Mouse (Mus musculus) embryonic facial prominence, embryonic 15.5 days (tissue): ENCODE results near the gene Pkp4. TPM values are rescaled to one million over a fixed set of nuclear protein-coding genes. Genes with fewer than 3 reads are reported as not detected.

ENCODE experiments used
- ATAC-seq: fragments of 200-750 bp; cut with Nextera tagmentation; 2 replicates; pipeline ENCODE4 v1.8.0; 2017; ENCODE audit warnings: low read depth, moderate TSS enrichment; ENCODE audit not compliant: insufficient number of reproducible peaks, low FRiP score, low TSS enrichment
- H3K27ac ChIP-seq: fragments of 300-500 bp; sonication (generic); replicated peaks from 2 replicates; pipeline ENCODE4 v1.5.1; 2015; ENCODE audit warnings: mild to moderate bottlenecking, inconsistent platforms
- H3K27me3 ChIP-seq: fragments of 300-500 bp; sonication (generic); 2 replicates; pipeline ENCODE4 v1.6.1; 2015; ENCODE audit warnings: inconsistent platforms
- H3K36me3 ChIP-seq: fragments of 300-500 bp; sonication (generic); 2 replicates; pipeline ENCODE4 v1.6.1; 2015; ENCODE audit warnings: mild to moderate bottlenecking, inconsistent platforms
- H3K4me1 ChIP-seq: fragments of 300-500 bp; sonication (generic); 2 replicates; pipeline ENCODE4 v1.6.1; 2015; ENCODE audit warnings: inconsistent platforms
- H3K4me2 ChIP-seq: fragments of 300-500 bp; sonication (generic); replicated peaks from 2 replicates; pipeline ENCODE4 v1.6.1; 2015; ENCODE audit warnings: mild to moderate bottlenecking, inconsistent platforms
- H3K4me3 ChIP-seq: fragments of 300-500 bp; sonication (generic); replicated peaks from 2 replicates; pipeline ENCODE4 v1.5.1; 2015; ENCODE audit warnings: mild to moderate bottlenecking, inconsistent platforms
- H3K9ac ChIP-seq: fragments of 300-500 bp; sonication (generic); 2 replicates; pipeline ENCODE4 v1.6.1; 2015; ENCODE audit warnings: inconsistent platforms
- H3K9me3 ChIP-seq: fragments of 300-500 bp; sonication (generic); replicated peaks from 2 replicates; pipeline ENCODE4 v1.6.1; 2016; ENCODE audit warnings: inconsistent platforms
- WGBS: fragments of 180-500 bp; shearing (Covaris S2); methylation state at CpG from one replicate; pipeline ENCODE4 v1.1.7; 2015; 5-methylcytosine and 5-hydroxymethylcytosine counted together
- polyA plus RNA-seq: library from polyadenylated mRNA; unstranded; fragments of >200 nt; fragmentation: Nextera tagmentation; extraction: Ambion mirVana; gene quantifications from 2 replicates; pipeline ENCODE4 v1.2.1, GENCODE M21; 2015

The Pkp4 gene
- polyA plus RNA-seq, 1 experiment from 2014 or later, result 26.1 TPM

DNA sequence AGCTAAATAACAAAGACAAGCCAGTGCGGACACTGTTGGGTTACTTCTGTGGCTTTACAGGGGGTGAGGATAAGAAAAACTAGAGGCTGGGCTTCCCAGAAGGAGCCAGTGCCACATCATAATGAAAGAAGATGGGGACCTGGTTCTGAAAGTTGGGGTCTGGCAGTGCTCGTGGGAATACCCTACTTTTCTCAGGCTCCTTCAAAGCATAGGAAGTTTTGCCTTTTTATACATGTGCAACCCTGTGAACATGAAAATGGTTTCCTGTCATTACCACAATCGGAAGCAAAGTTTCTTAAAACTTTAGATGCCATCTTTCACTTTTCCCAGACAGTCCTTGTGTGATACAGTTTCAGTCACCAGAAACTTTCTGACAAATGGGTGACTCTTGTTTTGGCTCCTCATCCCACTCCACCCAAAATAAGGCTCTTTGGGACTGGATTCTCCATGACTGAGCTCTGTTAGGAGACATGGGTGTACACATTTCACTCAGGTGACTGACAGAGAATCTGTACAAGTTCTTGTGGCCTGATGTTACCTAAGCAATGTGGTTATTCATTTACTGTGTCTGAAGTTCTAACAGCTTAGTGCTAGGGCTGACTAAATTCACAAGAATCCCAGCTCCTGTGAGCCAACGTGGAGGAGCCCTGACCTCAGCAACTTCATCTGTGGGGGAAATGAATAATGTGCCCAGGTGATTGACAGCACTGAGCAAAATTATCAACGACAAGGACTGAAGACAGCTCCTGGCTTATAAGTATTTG, 179.3 kb downstream of the Pkp4 start:
- H3K9me3 ChIP-seq, result no peaks in the 10 kb centered on the region
- H3K27ac ChIP-seq, result no peak overlapping the region
- WGBS, result 80% methylated on average over 5 of the region's 5 CpGs
- H3K36me3 ChIP-seq, result peaks cover 33% of the 10 kb centered on the region
- H3K27me3 ChIP-seq, result no peaks in the 10 kb centered on the region
- no peak overlapping the region for H3K9ac ChIP-seq
- H3K4me3 ChIP-seq, result no peak overlapping the region
- H3K4me2 ChIP-seq, result no peak overlapping the region
- H3K4me1 ChIP-seq, result peaks cover 11% of the 10 kb centered on the region; the same call in 1 of the 2 replicates
- ATAC-seq, result no peak

DNA sequence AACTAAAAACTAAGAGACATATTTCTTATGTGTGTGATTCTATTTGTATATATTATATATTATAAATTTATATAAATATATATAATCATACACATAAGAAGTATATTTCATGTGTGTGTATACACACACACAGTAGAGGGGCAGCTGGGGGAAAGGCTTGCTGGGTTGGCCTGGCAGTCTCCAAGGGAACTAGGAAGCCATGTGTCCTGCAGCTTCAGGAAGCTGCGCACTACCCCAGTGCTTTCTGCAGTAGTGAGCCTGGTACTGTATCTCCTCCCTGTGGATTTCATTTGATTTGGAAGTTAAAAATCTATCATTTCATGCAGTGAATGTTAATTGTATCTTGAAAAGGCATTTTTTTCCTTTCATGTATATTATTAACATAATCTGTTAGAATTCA, 180.2 kb downstream of the Pkp4 start:
- no peak overlapping the region for H3K4me2 ChIP-seq
- peaks cover 11% of the 10 kb centered on the region; the same call in 1 of the 2 replicates for H3K4me1 ChIP-seq
- no peak overlapping the region for H3K9ac ChIP-seq
- no peak overlapping the region for H3K27ac ChIP-seq
- peaks cover 33% of the 10 kb centered on the region for H3K36me3 ChIP-seq
- H3K4me3 ChIP-seq, result no peak overlapping the region
- no peak for ATAC-seq
- WGBS, result 88% methylated on average over 1 of the region's 1 CpGs
- H3K27me3 ChIP-seq, result no peaks in the 10 kb centered on the region
- H3K9me3 ChIP-seq, result no peaks in the 10 kb centered on the region

- no peak overlapping the region for H3K27ac ChIP-seq
- WGBS, result 91% methylated on average over 6 of the region's 6 CpGs
- no peaks in the 10 kb centered on the region for H3K27me3 ChIP-seq
- ATAC-seq, result no peak
- no peak overlapping the region for H3K9ac ChIP-seq
- peaks cover 10% of the 10 kb centered on the region; the same call in 1 of the 2 replicates for H3K4me1 ChIP-seq
- H3K4me2 ChIP-seq, result no peak overlapping the region
- no peak overlapping the region for H3K4me3 ChIP-seq
- no peaks in the 10 kb centered on the region for H3K9me3 ChIP-seq
- peaks cover 27% of the 10 kb centered on the region for H3K36me3 ChIP-seq
Observed at GRCm38 (mm10) chr2:59342591-59343210, 182.1 kb downstream of the Pkp4 start.

- Histone ChIP-seq H3K27ac (no peak overlapping the region), H3K4me2 (no peak overlapping the region), H3K4me1 (0 out of 2 replicates have a peak, but pooled peaks cover 3% of the 10 kb centered on the region), H3K9ac (no peak overlapping the region), H3K4me3 (no peak overlapping the region), H3K9me3 (no peaks in the 10 kb centered on the region), H3K36me3 (peaks cover 38% of the 10 kb centered on the region), H3K27me3 (no peaks in the 10 kb centered on the region)
- ATAC-seq, result no peak
- 94% methylated on average over 11 of the region's 11 CpGs for WGBS
Observed at GRCm38 (mm10) chr2:59343834-59344233, 183.2 kb downstream of the Pkp4 start.

- H3K4me2 ChIP-seq, result no peak overlapping the region
- H3K36me3 ChIP-seq, result peaks cover 42% of the 10 kb centered on the region
- no peak overlapping the region for H3K27ac ChIP-seq
- no peak overlapping the region for H3K4me3 ChIP-seq
- WGBS, result 93% methylated on average over 13 of the region's 13 CpGs
- no peak for ATAC-seq
- no peaks in the 10 kb centered on the region for H3K4me1 ChIP-seq
- no peaks in the 10 kb centered on the region for H3K9me3 ChIP-seq
- no peaks in the 10 kb centered on the region for H3K27me3 ChIP-seq
- no peak overlapping the region for H3K9ac ChIP-seq
Observed at GRCm38 (mm10) chr2:59344699-59345098, 184.0 kb downstream of the Pkp4 start.

DNA sequence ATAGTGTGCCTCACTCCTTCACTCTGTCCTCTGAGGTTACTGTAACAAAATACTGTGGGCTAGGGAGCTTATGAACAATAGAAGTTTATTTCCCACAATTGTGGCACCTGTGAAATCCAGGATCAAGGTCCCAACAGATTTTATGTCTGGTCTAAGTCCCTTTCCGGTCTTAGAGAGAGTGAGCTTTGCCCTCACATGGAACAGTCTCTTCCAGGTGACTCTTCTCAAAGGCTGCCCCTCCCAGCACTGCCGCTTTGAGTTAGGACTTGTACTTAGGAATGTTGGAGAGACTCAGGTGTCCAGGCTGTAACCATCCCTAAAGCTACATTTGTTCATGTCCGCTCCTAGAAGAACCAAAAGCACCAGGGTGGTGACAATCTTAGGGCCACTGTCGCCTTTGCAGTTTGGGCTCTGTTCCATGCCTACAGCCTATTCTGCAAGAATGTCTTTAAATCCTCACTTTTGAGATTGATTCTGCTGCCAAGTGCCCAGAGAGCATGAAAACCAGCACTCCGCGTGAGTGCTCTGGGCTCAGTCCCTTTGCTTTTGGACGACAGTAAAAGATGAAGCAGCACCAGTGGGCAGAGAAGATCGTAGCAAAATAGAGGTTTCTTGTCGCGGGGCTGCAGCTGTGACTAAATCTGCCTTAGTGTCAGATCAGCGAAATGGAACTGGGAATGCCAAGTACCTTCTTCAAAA, 184.6 kb downstream of the Pkp4 start:
- Histone ChIP-seq H3K4me3 (no peak overlapping the region), H3K9me3 (no peaks in the 10 kb centered on the region), H3K9ac (no peak overlapping the region), H3K27ac (no peak overlapping the region), H3K36me3 (peaks cover 41% of the 10 kb centered on the region), H3K4me1 (no peaks in the 10 kb centered on the region), H3K4me2 (no peak overlapping the region), H3K27me3 (no peaks in the 10 kb centered on the region)
- WGBS, result 92% methylated on average over 11 of the region's 11 CpGs
- ATAC-seq, result no peak

DNA sequence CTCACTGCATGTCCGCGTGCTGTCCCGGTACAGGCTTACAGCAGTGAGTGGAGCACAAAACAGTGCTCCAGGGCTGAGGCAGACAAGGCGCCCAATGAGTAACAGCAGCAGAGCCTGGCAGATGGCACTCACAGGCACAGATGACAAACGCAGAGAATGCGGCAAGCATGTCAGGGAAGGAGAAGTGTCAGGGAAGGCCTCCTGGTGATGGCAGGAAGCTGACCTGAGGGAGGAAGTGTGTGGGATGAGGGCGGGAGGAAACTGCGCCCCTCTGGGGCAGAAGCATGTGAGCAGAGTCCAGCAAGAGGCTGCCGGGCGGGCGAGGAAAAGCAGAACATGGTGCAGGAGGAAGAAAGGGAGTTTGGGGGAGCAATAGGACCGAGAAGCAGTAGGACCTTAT, 185.8 kb downstream of the Pkp4 start:
- WGBS, result 63% methylated on average over 12 of the region's 12 CpGs
- no peak for ATAC-seq
- Histone ChIP-seq H3K27ac (no peak overlapping the region; the same call in 1 of the 2 replicates), H3K36me3 (peaks cover 43% of the 10 kb centered on the region), H3K4me3 (no peak overlapping the region), H3K9me3 (no peaks in the 10 kb centered on the region), H3K4me1 (0 out of 2 replicates have a peak, but pooled peaks cover 4% of the 10 kb centered on the region), H3K27me3 (no peaks in the 10 kb centered on the region), H3K4me2 (no peak overlapping the region), H3K9ac (no peak overlapping the region)

DNA sequence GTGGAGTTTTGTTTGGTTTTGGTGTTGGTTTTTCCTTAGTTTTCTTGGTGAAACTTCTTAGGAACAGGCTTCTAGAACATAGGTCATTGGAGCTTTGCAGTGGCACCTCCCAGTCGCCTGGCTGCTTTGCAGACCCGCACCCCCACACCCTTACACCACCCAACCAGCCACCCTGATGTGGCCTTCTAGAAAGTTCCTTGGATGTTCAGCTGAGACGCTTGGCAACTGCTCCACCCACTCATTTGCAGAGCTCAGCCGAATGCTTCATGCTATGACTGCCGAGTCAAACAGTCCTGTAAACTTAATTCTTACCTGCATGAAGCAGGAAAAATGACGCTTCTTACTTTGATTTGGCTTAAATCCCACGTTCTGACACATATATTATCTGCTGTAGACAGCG, 187.9 kb downstream of the Pkp4 start:
- WGBS, result 70% methylated on average over 8 of the region's 8 CpGs
- peaks cover 35% of the 10 kb centered on the region for H3K36me3 ChIP-seq

DNA sequence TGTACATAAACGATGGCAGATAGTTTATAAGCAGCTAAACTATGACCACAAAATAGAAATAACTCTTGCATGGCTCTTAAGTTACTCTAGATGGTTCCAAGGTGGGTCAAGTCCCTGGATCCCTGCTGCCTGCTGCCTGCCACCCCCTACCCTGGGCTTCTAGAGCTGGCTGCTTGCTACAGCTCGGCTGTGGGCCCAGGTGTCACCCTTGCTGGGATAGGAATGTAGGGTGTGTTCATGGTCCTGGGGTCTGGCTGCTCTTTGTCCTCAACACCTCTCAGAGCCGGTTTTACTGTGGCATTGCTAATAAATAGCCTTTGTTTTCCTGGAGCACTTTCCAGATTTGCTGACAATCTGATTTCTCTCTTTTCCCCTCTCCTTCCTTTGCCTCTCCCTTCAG, 189.4 kb downstream of the Pkp4 start:
- H3K27me3 ChIP-seq, result no peaks in the 10 kb centered on the region
- H3K9me3 ChIP-seq, result no peaks in the 10 kb centered on the region
- no peak for ATAC-seq
- no peak overlapping the region for H3K9ac ChIP-seq
- 75% methylated on average over 3 of the region's 3 CpGs for WGBS
- no peak overlapping the region for H3K27ac ChIP-seq
- no peak overlapping the region for H3K4me3 ChIP-seq
- peaks cover 9% of the 10 kb centered on the region; the same call in 1 of the 2 replicates for H3K4me1 ChIP-seq
- no peak overlapping the region for H3K4me2 ChIP-seq
- peaks cover 36% of the 10 kb centered on the region for H3K36me3 ChIP-seq

More for the DNA sequence above, 187.9 kb downstream of the Pkp4 start:
- H3K4me2 ChIP-seq, result no peak overlapping the region
- no peak overlapping the region for H3K9ac ChIP-seq
- no peak overlapping the region for H3K4me3 ChIP-seq
- peak overlapping the region; percentile 22; the same call in 1 of the 2 replicates for H3K27ac ChIP-seq
- H3K4me1 ChIP-seq, result peaks cover 9% of the 10 kb centered on the region; the same call in 1 of the 2 replicates
- ATAC-seq, result no peak
- H3K9me3 ChIP-seq, result no peaks in the 10 kb centered on the region
- H3K27me3 ChIP-seq, result no peaks in the 10 kb centered on the region

DNA sequence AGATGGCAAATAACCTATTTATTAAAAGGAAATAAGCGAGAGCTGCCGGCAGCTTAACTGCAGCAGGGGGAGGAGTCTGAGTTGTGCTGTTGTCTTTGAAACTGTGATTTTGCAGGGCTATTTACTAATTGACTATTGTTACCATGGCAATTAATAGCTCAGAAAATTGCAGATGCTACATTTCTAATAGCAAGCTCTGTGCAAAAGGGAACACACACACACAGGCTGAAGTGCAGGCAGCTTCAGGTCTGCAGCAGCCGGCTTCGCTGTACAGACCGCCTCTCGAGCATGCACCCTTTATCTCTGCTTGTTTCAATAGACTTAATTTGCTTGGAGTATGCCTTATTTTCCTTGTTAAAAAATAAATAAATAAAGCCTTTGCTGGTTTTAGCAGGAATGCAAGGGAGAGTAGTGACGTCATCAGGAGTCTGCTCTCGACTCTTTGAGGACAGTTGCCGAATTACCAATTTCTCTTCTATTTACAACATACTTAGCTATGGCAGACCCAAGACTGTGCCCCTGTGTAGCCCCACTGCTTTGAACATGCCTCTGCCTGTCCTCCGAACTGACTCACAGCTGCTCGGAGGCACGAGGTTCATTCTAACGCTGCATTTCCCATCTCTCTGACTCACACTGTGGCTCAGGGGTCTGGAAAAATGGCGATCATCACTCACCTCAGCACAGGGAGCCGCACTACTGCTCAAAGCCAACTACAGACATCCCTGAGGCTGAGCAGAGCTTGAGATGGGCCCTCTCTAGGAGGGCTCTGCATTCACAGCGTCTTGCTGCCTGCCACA, 190.9 kb downstream of the Pkp4 start:
- Histone ChIP-seq H3K27me3 (no peaks in the 10 kb centered on the region), H3K36me3 (peaks cover 44% of the 10 kb centered on the region), H3K27ac (0 out of 2 replicates have a peak overlapping the region, but pooled peaks have one; percentile 41), H3K9me3 (no peaks in the 10 kb centered on the region), H3K4me2 (no peak overlapping the region), H3K4me1 (peaks cover 9% of the 10 kb centered on the region; the same call in 1 of the 2 replicates), H3K9ac (no peak overlapping the region), H3K4me3 (no peak overlapping the region)
- 55% methylated on average over 16 of the region's 16 CpGs for WGBS
- ATAC-seq, result no peak
